Mouse (Mus musculus) MEL (cell line): ENCODE results near the gene Gast. TPM values are rescaled to one million over a fixed set of nuclear protein-coding genes. Genes with fewer than 3 reads are reported as not detected.

Source experiments
- DNase-seq: peaks from one replicate; pipeline ENCODE4 v3.0.0; 2011; ENCODE audit warnings: low read depth, low spot score
- H3K27ac ChIP-seq: 2 replicates; pipeline ENCODE4 v1.5.1; 2012; ENCODE audit warnings: low read depth, mild to moderate bottlenecking, control low read depth, low read length, moderate library complexity; ENCODE audit not compliant: control insufficient read depth
- H3K27me3 ChIP-seq, 2 experiments: fragments of 150-350 bp in 1 of 2; sonication (generic) in 1 of 2; 2 replicates each; pipeline ENCODE4 v1.6.1; 2012; ENCODE audit warnings: low read length in 2 of 2, mild to moderate bottlenecking in 2 of 2, improper control_type of control experiment in 1 of 2, moderate library complexity in 1 of 2; ENCODE audit not compliant: insufficient read depth in 2 of 2, control insufficient read depth in 1 of 2
- H3K36me3 ChIP-seq, 2 experiments: 2 replicates each; pipeline ENCODE4 v1.6.1; 2012 to 2014; ENCODE audit warnings: low read length in 2 of 2, improper control_type of control experiment in 1 of 2, inconsistent platforms in 1 of 2, mild to moderate bottlenecking in 1 of 2; ENCODE audit not compliant: insufficient read depth in 2 of 2, control insufficient read depth in 1 of 2
- H3K4me1 ChIP-seq, 2 experiments: fragments of 150-350 bp in 1 of 2; sonication (generic) in 1 of 2; 2 replicates each; pipeline ENCODE4 v1.6.1; 2012; ENCODE audit warnings: low read length in 2 of 2, improper control_type of control experiment in 1 of 2, mild to moderate bottlenecking in 1 of 2; ENCODE audit not compliant: insufficient read depth in 2 of 2, control insufficient read depth in 1 of 2
- H3K4me3 ChIP-seq, 2 experiments: fragments of 150-350 bp in 1 of 2; sonication (generic) in 1 of 2; 2 replicates each; pipeline ENCODE4 v1.5.1; 2012; ENCODE audit warnings: low read depth in 2 of 2, low read length in 2 of 2, mild to moderate bottlenecking in 2 of 2, moderate library complexity in 2 of 2, control low read depth in 1 of 2, improper control_type of control experiment in 1 of 2; ENCODE audit not compliant: control insufficient read depth in 1 of 2, insufficient read depth in 1 of 2
- H3K79me2 ChIP-seq: 2 replicates; pipeline ENCODE4 v1.6.1; 2012; ENCODE audit warnings: mild to moderate bottlenecking, low read length, moderate library complexity; ENCODE audit not compliant: control insufficient read depth, poor library complexity, insufficient read depth
- H3K9ac ChIP-seq: 2 replicates; pipeline ENCODE4 v1.6.1; 2012; ENCODE audit warnings: low read depth, mild to moderate bottlenecking, control low read depth, low read length, moderate library complexity; ENCODE audit not compliant: control insufficient read depth, poor library complexity, severe bottlenecking
- H3K9me3 ChIP-seq: fragments of 150-350 bp; sonication (generic); replicated peaks from 2 replicates; pipeline ENCODE4 v1.6.1; 2012; ENCODE audit warnings: mild to moderate bottlenecking, low read length, improper control_type of control experiment, moderate library complexity; ENCODE audit not compliant: insufficient read depth
- CTCF ChIP-seq, 3 experiments: IDR thresholded peaks in 2 of 3; conservative IDR thresholded peaks in 1 of 3; 2 replicates each; pipeline ENCODE4 v1.5.1; 2011 to 2012; ENCODE audit warnings: low read length in 3 of 3, low read depth in 2 of 3, mild to moderate bottlenecking in 2 of 3, improper control_type of control experiment in 1 of 3, inconsistent platforms in 1 of 3, mixed read lengths in 1 of 3, moderate library complexity in 1 of 3; ENCODE audit not compliant: control insufficient read depth in 1 of 3, insufficient read depth in 1 of 3, poor library complexity in 1 of 3, severe bottlenecking in 1 of 3
- E2F4 ChIP-seq: IDR thresholded peaks from 2 replicates; pipeline ENCODE4 v1.6.1; 2011; ENCODE audit warnings: low read depth, low read length, improper control_type of control experiment, borderline replicate concordance
- EP300 ChIP-seq, 2 experiments: IDR thresholded peaks; 2 replicates each; pipeline ENCODE4 v1.6.1; 2011; ENCODE audit warnings: improper control_type of control experiment in 2 of 2, low read length in 2 of 2, low read depth in 1 of 2, mild to moderate bottlenecking in 1 of 2
- ETS1 ChIP-seq: IDR thresholded peaks from 2 replicates; pipeline ENCODE4 v1.6.1; 2012; ENCODE audit warnings: low read depth, mild to moderate bottlenecking, inconsistent platforms, low read length, improper control_type of control experiment, moderate library complexity
- MAX ChIP-seq: IDR thresholded peaks from 2 replicates; pipeline ENCODE4 v1.6.1; 2011; ENCODE audit warnings: low read length, improper control_type of control experiment
- MAZ ChIP-seq: IDR thresholded peaks from 2 replicates; pipeline ENCODE4 v1.6.1; 2012; ENCODE audit warnings: low read depth, mild to moderate bottlenecking, inconsistent platforms, low read length, improper control_type of control experiment
- POLR2A ChIP-seq, 2 experiments: IDR thresholded peaks; 2 replicates each; pipeline ENCODE4 v1.6.1; 2011 to 2012; ENCODE audit warnings: low read length in 2 of 2, mild to moderate bottlenecking in 2 of 2, control low read depth in 1 of 2, improper control_type of control experiment in 1 of 2, low read depth in 1 of 2, moderate library complexity in 1 of 2; ENCODE audit not compliant: control insufficient read depth in 1 of 2, insufficient read depth in 1 of 2, poor library complexity in 1 of 2
- POLR2AphosphoS2 ChIP-seq: IDR thresholded peaks from 2 replicates; pipeline ENCODE4 v1.6.1; 2011; ENCODE audit warnings: low read length, improper control_type of control experiment
- RAD21 ChIP-seq: IDR thresholded peaks from 2 replicates; pipeline ENCODE4 v1.6.1; 2011; ENCODE audit warnings: mild to moderate bottlenecking, low read depth, low read length, improper control_type of control experiment
- SMC3 ChIP-seq: IDR thresholded peaks from 2 replicates; pipeline ENCODE4 v1.6.1; 2011; ENCODE audit warnings: low read depth, low read length, improper control_type of control experiment
- USF1 ChIP-seq: IDR thresholded peaks from 2 replicates; pipeline ENCODE4 v1.6.1; 2014; ENCODE audit warnings: low read depth, mild to moderate bottlenecking, inconsistent platforms, low read length, improper control_type of control experiment, moderate library complexity
- ZC3H11A ChIP-seq: IDR thresholded peaks from 2 replicates; pipeline ENCODE4 v1.6.1; 2012; ENCODE audit warnings: low read depth, mild to moderate bottlenecking, inconsistent platforms, low read length, improper control_type of control experiment
- ZMIZ1 ChIP-seq: IDR thresholded peaks from 2 replicates; pipeline ENCODE4 v1.6.1; 2012; ENCODE audit warnings: low read depth, mild to moderate bottlenecking, inconsistent platforms, low read length, improper control_type of control experiment, moderate library complexity
- ZNF384 ChIP-seq: IDR thresholded peaks from 2 replicates; pipeline ENCODE4 v1.6.1; 2012; ENCODE audit warnings: low read depth, mild to moderate bottlenecking, inconsistent platforms, low read length, improper control_type of control experiment
- polyA plus RNA-seq, 2 experiments: library from polyadenylated mRNA; stranded (reverse) in 1 of 2; unstranded in 1 of 2; fragments of >175 nt in 1 of 2; fragments of >200 nt in 1 of 2; gene quantifications; 2 replicates each; pipeline versions ENCODE4 v1.2.1 to v1.2.4; 2012; ENCODE audit warnings: low replicate concordance in 2 of 2, low read depth in 1 of 2; ENCODE audit not compliant: insufficient read length in 2 of 2, insufficient read depth in 1 of 2, missing spikeins in 1 of 2
- total RNA-seq: library from RNA; depleted of rRNA; stranded (reverse); fragments of 300-350 nt; gene quantifications from 2 replicates; pipeline ENCODE4 v1.2.3, GENCODE M21; 2012

Gene Gast
- total and polyA plus RNA-seq, 3 experiments = not detected

GRCm38 (mm10) chr11:100290235-100290634, 44.0 kb upstream of the Gast start:
- Histone ChIP-seq H3K9me3 (no peaks in the 10 kb centered on the region), H3K4me3 (no peak overlapping the region), H3K9ac (no peak overlapping the region), H3K27me3 (peaks cover 14% of the 10 kb centered on the region in 2 experiments), H3K36me3 (no peaks in the 10 kb centered on the region), H3K79me2 (no peaks in the 10 kb centered on the region), H3K27ac (no peak overlapping the region), H3K4me1 (no peaks in the 10 kb centered on the region)
- TF ChIP-seq E2F4 = no peak
- TF ChIP-seq POLR2AphosphoS2 = no peak
- no peak for DNase-seq

DNA sequence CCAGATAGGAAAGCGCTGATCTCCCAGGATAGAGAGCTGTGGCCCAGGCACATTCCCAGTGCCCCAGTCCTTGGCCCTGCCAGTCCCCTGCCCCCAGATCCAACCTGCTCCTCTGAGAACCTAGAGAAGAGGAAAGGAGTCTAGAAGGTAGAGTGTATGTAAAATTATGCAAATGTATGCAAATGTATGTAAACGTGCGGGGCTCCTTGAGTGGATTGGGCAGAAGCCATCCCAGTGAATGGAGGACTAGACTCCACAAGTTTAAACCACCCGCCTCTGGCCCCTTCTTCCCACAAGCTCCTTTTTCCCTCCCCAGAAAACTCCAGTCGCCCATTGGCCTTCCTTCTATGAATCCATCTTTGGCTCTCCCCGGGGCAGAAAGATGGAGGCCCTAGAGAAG, 41.3 kb upstream of the Gast start:
- Histone ChIP-seq H3K36me3 (no peaks in the 10 kb centered on the region), H3K27ac (no peak overlapping the region), H3K4me1 (no peaks in the 10 kb centered on the region), H3K9me3 (no peaks in the 10 kb centered on the region), H3K4me3 (no peak overlapping the region), H3K79me2 (no peaks in the 10 kb centered on the region), H3K27me3 (peaks cover 14% of the 10 kb centered on the region in 2 experiments), H3K9ac (no peak overlapping the region)
- TF ChIP-seq ZMIZ1 = no peak
- DNase-seq = no peak

GRCm38 (mm10) chr11:100295308-100295707, 38.9 kb upstream of the Gast start:
- Histone ChIP-seq H3K4me1 (no peaks in the 10 kb centered on the region), H3K79me2 (no peaks in the 10 kb centered on the region), H3K4me3 (no peak overlapping the region), H3K9me3 (no peaks in the 10 kb centered on the region), H3K9ac (no peak overlapping the region), H3K27ac (no peak overlapping the region), H3K27me3 (peaks cover 12 to 13% of the 10 kb centered on the region in 2 experiments), H3K36me3 (no peaks in the 10 kb centered on the region)
- TF ChIP-seq MAZ = peak; percentile 27; the same call in 1 of the 2 replicates
- no peak for TF ChIP-seq USF1
- peak; percentile 76 for TF ChIP-seq RAD21
- peak; percentile 90 for TF ChIP-seq SMC3
- TF ChIP-seq ZC3H11A = peak; percentile 60
- no peak for TF ChIP-seq ETS1
- TF ChIP-seq POLR2A (IDR thresholded peaks at IDR 0.05; ENCODE audit: control insufficient read depth in 1 of 2, insufficient read depth in 1 of 2, low read depth in 1 of 2, low read length in 2 of 2, poor library complexity in 1 of 2) = no peak
- TF ChIP-seq POLR2AphosphoS2 = no peak
- TF ChIP-seq MAX = no peak
- 0 out of 4 replicates have a peak, but pooled peaks of 1 of the 2 experiments have one; percentile 16 for TF ChIP-seq EP300 (IDR thresholded peaks at IDR 0.05; ENCODE audit: low read depth in 1 of 2, low read length in 2 of 2)
- peak; percentile 72 for TF ChIP-seq ZNF384
- TF ChIP-seq CTCF (IDR thresholded peaks at IDR 0.05 in 2 of 3, conservative IDR thresholded peaks at IDR 0.05 in 1 of 3; ENCODE audit: control insufficient read depth in 1 of 3, insufficient read depth in 1 of 3, low read depth in 2 of 3, low read length in 3 of 3, poor library complexity in 1 of 3, severe bottlenecking in 1 of 3) = peak; percentile 99 to 100 (median 100); a peak in 5 of 6 replicates
- peak; percentile 86 for DNase-seq
